Mouse (Mus musculus): ENCODE data around the gene Bcas1.

GRCm38 (mm10) chr2:170464817-170465216 lies 37.2 kb upstream of the Bcas1 start:
- TF ChIP-seq POLR2A (IDR thresholded peaks at IDR 0.05; ENCODE audit: low read depth, low read length): no peak
- TF ChIP-seq CTCF (IDR thresholded peaks at IDR 0.05; ENCODE audit: extremely low read depth, insufficient read depth, insufficient read length, insufficient replicate concordance): no peak
